Mouse (Mus musculus): ENCODE results near the gene Polr3e. TPM values are rescaled to one million over a fixed set of nuclear protein-coding genes. Genes with fewer than 3 reads are reported as not detected.

Polr3e gene
- polyA plus RNA-seq, 1 experiment = 36.9 TPM

DNA sequence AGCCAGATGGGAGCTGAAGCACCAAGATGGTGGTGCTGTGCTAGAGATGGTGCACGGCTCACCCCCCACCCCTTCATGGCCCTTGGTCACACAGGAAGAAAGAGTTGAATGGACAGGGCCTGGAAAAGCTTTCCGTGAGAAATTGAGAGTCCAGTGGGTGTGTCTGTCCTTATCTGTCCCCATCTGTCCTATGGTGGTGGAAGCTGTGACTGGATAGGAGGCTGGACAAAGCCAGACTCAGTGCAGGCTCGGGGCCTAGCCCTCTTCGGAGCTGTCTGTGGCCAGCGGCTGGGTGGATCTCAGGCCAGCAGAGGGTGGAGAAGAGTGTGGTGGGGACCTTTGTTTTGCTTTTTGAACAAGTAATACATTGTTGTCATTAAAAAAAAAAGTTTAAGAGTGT lies 24.4 kb upstream of the Polr3e start:
- TF ChIP-seq GATA1 (IDR thresholded peaks at IDR 0.05; ENCODE audit: low read length) = no peak

DNA sequence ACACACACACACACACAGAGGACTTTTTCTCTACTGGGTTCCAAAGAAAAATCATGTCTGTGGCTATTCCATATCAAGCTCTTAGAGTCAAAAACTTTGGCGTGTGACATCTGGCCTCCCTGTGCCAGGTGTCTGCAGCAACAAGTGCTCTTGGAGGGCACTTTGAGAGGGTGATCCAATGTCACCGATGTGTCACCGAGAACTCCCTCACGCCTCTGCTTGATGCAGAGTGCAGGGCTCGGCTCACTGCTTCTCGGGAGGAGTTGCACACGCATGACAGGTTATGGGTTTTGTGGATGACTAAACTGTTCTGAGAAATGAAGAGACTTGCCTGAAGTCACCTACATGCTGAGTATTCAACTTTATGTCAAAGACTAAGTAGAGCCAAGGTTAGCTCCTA lies 20.5 kb upstream of the Polr3e start:
- TF ChIP-seq GATA1 (IDR thresholded peaks at IDR 0.05; ENCODE audit: low read length) = no peak

DNA sequence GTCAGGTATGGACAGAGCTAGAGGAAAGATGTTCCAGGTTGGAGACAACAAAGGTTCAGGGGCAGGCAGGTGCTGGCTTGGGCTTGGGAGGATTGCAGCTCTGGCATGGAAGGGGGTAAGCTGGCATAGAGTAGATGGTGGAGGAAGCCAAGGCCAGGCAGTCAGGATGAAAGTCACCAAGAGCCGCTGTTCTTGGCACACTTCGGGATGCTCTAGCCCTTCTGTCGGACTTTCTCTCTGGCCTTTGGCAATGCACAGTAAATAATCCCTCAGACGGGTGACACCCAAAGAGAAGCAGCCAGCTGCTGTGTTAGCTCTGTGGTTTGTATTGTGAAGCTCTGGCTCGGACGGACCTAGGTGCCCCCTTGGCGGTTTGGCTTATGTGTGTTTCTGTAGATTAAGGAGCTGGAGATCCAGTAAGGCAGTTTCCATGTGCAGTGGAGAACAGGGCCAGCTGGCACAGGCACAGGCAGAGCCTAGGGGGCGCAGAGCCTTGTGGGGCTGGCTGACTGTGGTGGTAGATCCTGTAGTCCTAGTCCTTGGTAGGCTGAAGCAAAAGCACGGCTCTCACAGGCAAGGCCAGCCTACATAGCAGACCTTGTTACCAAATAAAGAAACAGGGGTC lies 19.7 kb upstream of the Polr3e start:
- no peak for TF ChIP-seq GATA1 (IDR thresholded peaks at IDR 0.05; ENCODE audit: low read length)

DNA sequence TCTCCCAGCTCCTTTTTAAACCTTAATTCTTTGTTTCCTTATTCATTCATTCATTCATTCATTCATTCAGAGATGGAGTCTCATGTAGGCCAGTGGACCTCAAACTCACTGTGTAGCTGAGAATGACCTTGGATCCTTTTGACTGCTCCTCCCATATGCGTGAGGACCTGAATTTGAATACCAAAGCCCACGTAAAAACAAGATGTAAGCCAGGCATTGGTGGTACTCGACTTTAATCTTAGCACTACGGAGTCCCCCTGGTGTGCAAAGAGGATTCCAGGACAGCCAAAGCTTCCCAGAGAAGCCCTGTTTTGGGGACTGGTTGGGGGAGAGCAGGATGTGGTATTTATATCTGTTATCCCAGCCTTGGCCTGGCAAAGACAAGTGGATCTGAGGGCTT lies 17.4 kb upstream of the Polr3e start:
- no peak for TF ChIP-seq GATA1 (IDR thresholded peaks at IDR 0.05; ENCODE audit: low read length)

DNA sequence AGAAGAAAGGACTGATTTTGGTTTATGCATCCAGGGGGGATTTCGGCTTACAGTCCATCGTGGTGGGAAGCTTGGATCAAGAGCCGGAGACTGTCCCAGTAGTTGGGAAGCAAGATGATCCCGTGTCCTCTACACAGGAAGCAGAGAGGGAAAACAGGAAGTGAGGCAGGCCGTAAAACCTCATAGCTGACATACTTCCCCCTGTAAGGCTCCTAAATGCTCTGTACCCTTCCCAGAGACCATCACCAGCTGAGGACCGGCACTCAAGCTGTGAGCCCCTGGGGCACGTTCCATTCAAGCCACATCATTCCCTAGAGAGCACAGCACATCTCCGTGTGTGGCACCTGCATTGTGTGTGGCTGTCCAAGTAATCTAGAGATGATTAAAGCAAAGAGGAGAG lies 15.8 kb upstream of the Polr3e start:
- no peak for TF ChIP-seq GATA1 (IDR thresholded peaks at IDR 0.05; ENCODE audit: low read length)

- TF ChIP-seq GATA1 (IDR thresholded peaks at IDR 0.05; ENCODE audit: low read length) = no peak
Measured at GRCm38 (mm10) chr7:120902931-120903330, 14.6 kb upstream of the Polr3e start.

DNA sequence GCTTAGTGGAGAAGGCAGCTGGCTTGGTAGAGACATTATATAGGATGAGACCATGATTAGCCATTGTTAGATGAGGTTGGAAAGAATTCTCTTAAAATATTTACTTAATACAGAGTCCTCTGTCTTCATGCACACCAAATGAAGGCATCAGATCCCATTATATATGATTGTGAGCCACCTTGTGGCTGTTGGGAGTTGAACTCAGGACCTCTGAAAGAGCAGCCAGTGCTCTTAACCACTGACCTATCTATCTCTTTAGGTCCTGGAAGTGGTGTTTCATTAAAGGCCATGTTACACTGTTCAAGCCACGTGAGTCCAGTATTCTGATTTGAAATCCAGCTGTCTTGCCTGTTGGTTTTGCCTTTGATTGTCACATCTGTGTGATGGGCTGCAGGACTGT lies 4.2 kb upstream of the Polr3e start:
- no peak for TF ChIP-seq GATA1 (IDR thresholded peaks at IDR 0.05; ENCODE audit: low read length)

- no peak for TF ChIP-seq GATA1 (IDR thresholded peaks at IDR 0.05; ENCODE audit: low read length)
Measured at GRCm38 (mm10) chr7:120916262-120916875, 1.2 kb upstream of the Polr3e start.

GRCm38 (mm10) chr7:120917279-120917591 lies 309 bp upstream of the Polr3e start:
- TF ChIP-seq GATA1 (IDR thresholded peaks at IDR 0.05; ENCODE audit: low read length) = no peak

GRCm38 (mm10) chr7:120918526-120918962 lies 1.0 kb downstream of the Polr3e start:
- no peak for TF ChIP-seq GATA1 (IDR thresholded peaks at IDR 0.05; ENCODE audit: low read length)

DNA sequence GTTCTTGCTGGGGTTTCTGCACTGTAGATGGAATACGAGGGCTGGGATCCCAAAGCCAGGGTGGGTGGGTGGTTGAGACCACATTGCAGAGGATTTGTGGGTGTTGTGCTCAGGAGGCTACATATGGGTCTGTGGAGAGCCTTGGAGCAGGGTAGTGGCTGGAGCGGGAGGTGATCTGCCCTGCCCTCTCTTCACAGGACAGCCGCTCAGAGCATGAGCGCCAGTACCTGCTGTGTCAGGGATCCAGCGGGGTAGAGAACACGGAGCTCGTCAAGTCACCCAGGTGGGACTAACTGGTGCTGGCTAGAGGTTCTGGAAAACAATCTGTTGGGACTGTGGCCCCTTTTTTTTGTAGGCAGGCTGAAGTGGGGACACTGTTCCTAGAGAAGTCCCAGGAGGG lies 15.6 kb downstream of the Polr3e start:
- no peak for TF ChIP-seq GATA1 (IDR thresholded peaks at IDR 0.05; ENCODE audit: low read length)

DNA sequence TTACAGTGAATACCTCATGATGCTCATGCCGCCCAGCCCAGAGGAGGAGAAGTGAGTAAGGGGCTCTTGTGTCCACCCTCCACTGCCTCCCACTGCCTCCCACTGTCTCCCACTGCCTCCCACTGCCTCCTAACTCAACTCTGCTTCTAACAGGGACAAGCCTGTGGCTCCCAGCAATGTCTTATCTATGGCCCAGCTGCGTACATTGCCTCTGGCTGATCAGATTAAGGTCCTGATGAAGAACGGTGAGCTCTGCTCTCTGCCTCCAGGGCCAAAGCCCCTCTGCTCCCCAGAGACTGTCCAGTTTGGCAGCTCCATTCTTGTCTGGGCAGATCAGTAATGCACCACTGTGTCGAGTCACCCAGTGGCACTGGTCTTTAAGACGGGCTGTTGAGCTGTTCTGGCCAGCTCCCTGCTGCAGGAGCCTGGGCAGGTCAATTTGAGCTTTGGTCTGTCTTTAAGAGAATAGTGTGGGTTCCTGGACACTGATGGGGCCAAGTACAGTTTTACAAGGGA lies 16.2 kb downstream of the Polr3e start:
- TF ChIP-seq GATA1 (IDR thresholded peaks at IDR 0.05; ENCODE audit: low read length) = peak; percentile 56

DNA sequence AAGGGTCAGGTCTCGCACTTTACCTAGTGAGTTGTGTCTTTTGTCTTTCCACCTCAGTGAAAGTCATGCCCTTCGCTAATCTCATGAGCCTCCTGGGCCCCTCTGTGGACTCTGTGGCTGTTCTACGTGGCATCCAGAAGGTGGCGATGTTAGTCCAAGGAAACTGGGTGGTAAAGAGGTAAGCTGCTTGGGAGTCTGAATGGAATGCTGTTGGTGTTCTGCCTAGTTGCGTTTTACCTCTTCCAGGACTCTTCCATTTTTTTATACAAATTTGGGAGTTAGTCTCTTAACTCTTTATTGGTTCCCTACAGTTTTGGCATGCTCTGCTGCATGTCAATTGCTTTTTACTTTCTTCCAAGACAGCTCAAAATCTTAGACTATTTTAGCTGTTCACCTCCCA lies 17.2 kb downstream of the Polr3e start:
- TF ChIP-seq GATA1 (IDR thresholded peaks at IDR 0.05; ENCODE audit: low read length) = no peak

- no peak for TF ChIP-seq GATA1 (IDR thresholded peaks at IDR 0.05; ENCODE audit: low read length)
Measured at GRCm38 (mm10) chr7:120936522-120936921, 19.0 kb downstream of the Polr3e start.

GRCm38 (mm10) chr7:120938206-120938605 lies 20.7 kb downstream of the Polr3e start:
- TF ChIP-seq GATA1 (IDR thresholded peaks at IDR 0.05; ENCODE audit: low read length) = no peak

DNA sequence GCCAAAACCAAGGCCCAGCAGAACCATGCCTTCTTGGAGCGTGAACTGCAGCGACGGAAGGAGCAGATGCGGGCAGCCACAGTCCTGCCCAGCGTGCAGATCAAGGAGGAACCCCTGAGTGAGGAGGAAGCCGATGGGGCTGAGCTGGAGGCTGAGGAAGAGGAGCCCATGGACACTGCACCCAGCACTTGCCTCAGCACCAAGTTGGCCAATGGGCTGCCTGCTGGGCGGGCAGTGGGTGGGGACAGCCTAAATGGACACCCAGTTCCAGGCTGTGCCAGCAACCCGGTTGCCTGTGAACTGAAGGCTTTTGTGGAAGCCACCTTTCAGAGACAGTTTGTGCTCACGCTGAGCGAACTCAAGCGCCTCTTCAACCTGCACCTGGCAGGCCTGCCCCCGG lies 22.8 kb downstream of the Polr3e start:
- TF ChIP-seq GATA1 (IDR thresholded peaks at IDR 0.05; ENCODE audit: low read length) = no peak

DNA sequence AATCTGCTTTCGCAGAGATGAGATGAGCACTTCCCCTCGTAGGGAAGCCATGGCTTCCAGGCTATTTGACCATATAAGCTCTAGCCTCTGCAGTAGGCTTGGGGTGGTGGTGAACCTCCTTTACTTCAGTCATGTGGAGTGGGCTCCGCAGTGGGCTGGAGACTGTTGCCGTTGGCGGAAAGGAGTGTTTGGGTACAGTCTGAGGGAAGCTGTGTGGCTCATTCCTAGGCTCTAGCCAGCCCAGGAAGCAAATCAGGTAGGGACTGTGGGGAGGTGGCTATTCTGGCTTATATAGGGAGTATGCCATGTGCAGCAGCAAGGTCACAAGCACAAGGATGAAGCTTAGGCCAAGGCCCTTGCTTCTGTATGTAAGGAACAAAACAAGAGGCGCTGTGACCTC lies 23.7 kb downstream of the Polr3e start:
- no peak for TF ChIP-seq GATA1 (IDR thresholded peaks at IDR 0.05; ENCODE audit: low read length)
